Mouse (Mus musculus) embryonic facial prominence, embryonic 14.5 days (tissue): ENCODE measurements around the gene Adra2b. TPM values are rescaled to one million over a fixed set of nuclear protein-coding genes. Genes with fewer than 3 reads are reported as not detected.

ENCODE experiments used
- ATAC-seq: fragments of 200-750 bp; cut with Nextera tagmentation; 2 replicates; pipeline ENCODE4 v1.8.0; 2017; ENCODE audit warnings: low read depth, moderate number of reproducible peaks, moderate TSS enrichment
- DNase-seq: peaks from one replicate; pipeline ENCODE4 v3.0.0-alpha.2; 2015; ENCODE audit warnings: low spot score
- H3K27ac ChIP-seq: fragments of 300-500 bp; sonication (generic); replicated peaks from 2 replicates; pipeline ENCODE4 v1.5.1; 2014; ENCODE audit warnings: low read depth, mild to moderate bottlenecking, low read length, moderate library complexity
- H3K27me3 ChIP-seq: fragments of 300-500 bp; sonication (generic); replicated peaks from 2 replicates; pipeline ENCODE4 v1.6.1; 2014; ENCODE audit warnings: low read length; ENCODE audit not compliant: control insufficient read depth, insufficient read depth
- H3K36me3 ChIP-seq: fragments of 300-500 bp; sonication (generic); 2 replicates; pipeline ENCODE4 v1.6.1; 2014; ENCODE audit warnings: low read length, mixed read lengths; ENCODE audit not compliant: control insufficient read depth, insufficient read depth
- H3K4me1 ChIP-seq: fragments of 300-500 bp; sonication (generic); 2 replicates; pipeline ENCODE4 v1.6.1; 2014; ENCODE audit warnings: antibody characterized with exemption, low read length; ENCODE audit not compliant: control insufficient read depth, insufficient read depth
- H3K4me2 ChIP-seq: fragments of 300-500 bp; sonication (generic); 2 replicates; pipeline ENCODE4 v1.6.1; 2014; ENCODE audit warnings: low read depth, mild to moderate bottlenecking, low read length, moderate library complexity, mixed read lengths
- H3K4me3 ChIP-seq: fragments of 300-500 bp; sonication (generic); 2 replicates; pipeline ENCODE4 v1.5.1; 2014; ENCODE audit warnings: low read depth, mild to moderate bottlenecking, low read length
- H3K9ac ChIP-seq: fragments of 300-500 bp; sonication (generic); 2 replicates; pipeline ENCODE4 v1.6.1; 2014; ENCODE audit warnings: low read depth, mild to moderate bottlenecking, low read length, moderate library complexity, mixed read lengths
- H3K9me3 ChIP-seq: fragments of 300-500 bp; sonication (generic); 2 replicates; pipeline ENCODE4 v1.6.1; 2016; ENCODE audit warnings: low read length; ENCODE audit not compliant: control insufficient read depth
- WGBS: fragments of 180-500 bp; shearing (Covaris S2); extraction: QIAGEN DNeasy Blood & Tissue Kit; methylation state at CpG from one replicate; pipeline ENCODE4 v1.1.7; 2014; 5-methylcytosine and 5-hydroxymethylcytosine counted together
- polyA plus RNA-seq: library from polyadenylated mRNA; unstranded; fragments of >200 nt; fragmentation: Nextera tagmentation; extraction: Ambion mirVana; gene quantifications from 2 replicates; pipeline ENCODE4 v1.2.1, GENCODE M21; 2014

Gene Adra2b
- 0.51 and 0.72 TPM in 2 replicates for polyA plus RNA-seq

- Histone ChIP-seq H3K9me3 (no peaks in the 10 kb centered on the region), H3K27me3 (peaks cover 70% of the 10 kb centered on the region), H3K9ac (0 out of 2 replicates have a peak within 1 kb of the TSS, but pooled peaks have one; percentile 6), H3K4me2 (peak within 1 kb of the TSS; percentile 82), H3K27ac (no peak within 1 kb of the TSS), H3K36me3 (no peaks in the 10 kb centered on the region), H3K4me3 (peak within 1 kb of the TSS; percentile 44), H3K4me1 (no peaks in the 10 kb centered on the region; the same call in 1 of the 2 replicates)
- 0% methylated on average over 26 of the region's 49 CpGs for WGBS
- DNase-seq, result peak; percentile 85
- ATAC-seq, result peak; percentile 80
These were observed at the start of gene Adra2b for GRCm38 (mm10) chr2:127362459-127363281. Gene Adra2b, plus strand, starts transcription at chr2:127363208.

DNA sequence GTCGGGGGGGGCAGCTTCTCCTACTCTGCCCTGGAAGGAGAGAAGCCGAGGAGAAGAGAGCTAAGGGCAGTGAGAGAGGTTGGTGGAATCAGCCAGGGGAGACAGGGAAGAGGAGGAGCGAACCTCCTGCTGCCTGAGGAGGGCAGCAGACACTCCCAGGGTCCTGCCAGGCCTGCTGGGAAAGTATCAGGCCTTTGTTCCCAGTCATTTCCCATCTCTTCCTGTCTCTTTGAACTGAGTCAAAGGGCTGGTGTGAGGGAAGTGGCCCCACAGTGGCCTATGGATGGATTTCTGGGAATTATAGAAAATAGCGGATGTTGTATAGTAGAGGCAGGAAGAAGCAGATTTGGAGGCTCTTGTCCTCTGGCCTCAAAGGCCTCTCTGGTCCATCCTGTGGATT lies 49.1 kb upstream of the Adra2b start:
- ATAC-seq (no peak), DNase-seq (no peak)
- Histone ChIP-seq H3K4me1 (no peaks in the 10 kb centered on the region), H3K9ac (no peak overlapping the region), H3K27ac (no peak overlapping the region), H3K9me3 (no peaks in the 10 kb centered on the region), H3K36me3 (no peaks in the 10 kb centered on the region), H3K4me3 (no peak overlapping the region), H3K4me2 (no peak overlapping the region), H3K27me3 (no peaks in the 10 kb centered on the region)
- 43% methylated on average over 4 of the region's 4 CpGs for WGBS

DNA sequence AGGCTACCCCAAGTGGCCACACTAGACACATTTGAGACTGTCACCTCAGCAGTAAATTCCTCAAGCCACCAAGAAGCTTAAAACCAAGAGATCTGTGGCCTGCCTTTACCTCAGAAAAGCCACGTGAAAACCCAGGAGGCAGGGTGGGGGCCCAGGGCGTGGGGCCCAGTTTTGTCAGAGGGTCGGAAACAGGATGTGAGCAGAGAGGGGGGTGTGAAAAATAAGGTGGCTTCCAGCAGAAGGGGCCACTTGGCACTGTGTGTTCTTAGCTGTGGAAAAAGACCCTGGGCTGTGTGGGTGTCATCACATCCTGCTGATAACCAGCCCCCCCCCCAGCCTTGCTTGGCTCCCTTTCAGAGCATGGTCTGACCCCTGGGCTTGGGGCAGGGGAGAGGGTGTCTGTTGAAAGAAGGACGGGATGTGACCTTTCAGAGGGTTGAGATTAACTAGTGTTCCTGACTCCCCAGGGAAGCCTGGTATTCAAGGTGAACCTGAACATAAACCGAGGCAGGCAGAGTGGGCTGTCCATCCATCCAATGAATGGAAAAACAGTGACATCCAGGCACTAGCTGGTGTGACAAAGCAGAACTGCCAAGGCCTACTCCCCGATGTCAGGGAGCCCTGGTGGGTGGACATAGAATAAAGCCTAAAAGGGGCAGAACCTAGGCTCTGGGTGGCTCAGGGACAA lies 48.4 kb upstream of the Adra2b start:
- no peaks in the 10 kb centered on the region for H3K4me1 ChIP-seq
- H3K4me3 ChIP-seq, result no peak overlapping the region
- no peak overlapping the region for H3K9ac ChIP-seq
- H3K36me3 ChIP-seq, result no peaks in the 10 kb centered on the region
- H3K4me2 ChIP-seq, result no peak overlapping the region
- 67% methylated on average over 6 of the region's 6 CpGs for WGBS
- DNase-seq (no peak), ATAC-seq (no peak)
- no peaks in the 10 kb centered on the region for H3K27me3 ChIP-seq
- no peak overlapping the region for H3K27ac ChIP-seq
- no peaks in the 10 kb centered on the region for H3K9me3 ChIP-seq

DNA sequence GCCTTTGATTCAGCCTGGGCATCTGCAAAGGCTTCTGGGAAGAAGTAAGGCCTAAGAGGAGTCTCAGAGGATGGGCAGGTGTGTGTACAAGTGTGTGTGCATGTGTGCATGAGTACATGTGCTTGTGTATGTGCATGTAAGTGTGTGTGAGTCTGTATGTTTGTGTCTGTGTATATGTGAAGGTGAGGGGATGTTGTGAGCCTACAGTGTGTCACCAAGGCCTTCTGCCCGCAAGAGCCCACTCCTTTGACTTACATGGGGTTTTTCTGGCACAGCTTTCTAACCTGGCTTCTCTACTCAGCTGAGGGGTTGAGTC lies 47.9 kb upstream of the Adra2b start:
- no peaks in the 10 kb centered on the region for H3K9me3 ChIP-seq
- no peaks in the 10 kb centered on the region for H3K4me1 ChIP-seq
- H3K27me3 ChIP-seq, result no peaks in the 10 kb centered on the region
- DNase-seq, result no peak
- no peak for ATAC-seq
- H3K4me3 ChIP-seq, result no peak overlapping the region
- H3K9ac ChIP-seq, result no peak overlapping the region
- no peak overlapping the region for H3K4me2 ChIP-seq
- H3K27ac ChIP-seq, result no peak overlapping the region
- no peaks in the 10 kb centered on the region for H3K36me3 ChIP-seq
- 88% methylated on average over 1 of the region's 1 CpGs for WGBS

GRCm38 (mm10) chr2:127316431-127316830 lies 46.6 kb upstream of the Adra2b start:
- WGBS, result 75% methylated on average over 5 of the region's 5 CpGs
- H3K4me3 ChIP-seq, result no peak overlapping the region

GRCm38 (mm10) chr2:127318136-127318535 lies 44.9 kb upstream of the Adra2b start:
- WGBS, result 81% methylated on average over 4 of the region's 4 CpGs
- DNase-seq (no peak), ATAC-seq (no peak)
- Histone ChIP-seq H3K4me3 (no peak overlapping the region), H3K36me3 (no peaks in the 10 kb centered on the region), H3K9ac (no peak overlapping the region), H3K27ac (no peak overlapping the region), H3K9me3 (no peaks in the 10 kb centered on the region), H3K4me1 (no peaks in the 10 kb centered on the region), H3K27me3 (no peaks in the 10 kb centered on the region), H3K4me2 (no peak overlapping the region)

More at GRCm38 (mm10) chr2:127316431-127316830, 46.6 kb upstream of the Adra2b start:
- Histone ChIP-seq H3K36me3 (no peaks in the 10 kb centered on the region), H3K4me2 (no peak overlapping the region), H3K4me1 (no peaks in the 10 kb centered on the region), H3K9me3 (no peaks in the 10 kb centered on the region), H3K27ac (no peak overlapping the region), H3K9ac (no peak overlapping the region), H3K27me3 (no peaks in the 10 kb centered on the region)
- ATAC-seq, result no peak
- no peak for DNase-seq

GRCm38 (mm10) chr2:127319071-127319470 lies 43.9 kb upstream of the Adra2b start:
- Histone ChIP-seq H3K4me2 (no peak overlapping the region), H3K27me3 (no peaks in the 10 kb centered on the region), H3K9ac (no peak overlapping the region), H3K4me3 (no peak overlapping the region), H3K9me3 (no peaks in the 10 kb centered on the region), H3K27ac (no peak overlapping the region), H3K36me3 (no peaks in the 10 kb centered on the region), H3K4me1 (no peaks in the 10 kb centered on the region)
- 74% methylated on average over 4 of the region's 4 CpGs for WGBS
- no peak for ATAC-seq
- no peak for DNase-seq

DNA sequence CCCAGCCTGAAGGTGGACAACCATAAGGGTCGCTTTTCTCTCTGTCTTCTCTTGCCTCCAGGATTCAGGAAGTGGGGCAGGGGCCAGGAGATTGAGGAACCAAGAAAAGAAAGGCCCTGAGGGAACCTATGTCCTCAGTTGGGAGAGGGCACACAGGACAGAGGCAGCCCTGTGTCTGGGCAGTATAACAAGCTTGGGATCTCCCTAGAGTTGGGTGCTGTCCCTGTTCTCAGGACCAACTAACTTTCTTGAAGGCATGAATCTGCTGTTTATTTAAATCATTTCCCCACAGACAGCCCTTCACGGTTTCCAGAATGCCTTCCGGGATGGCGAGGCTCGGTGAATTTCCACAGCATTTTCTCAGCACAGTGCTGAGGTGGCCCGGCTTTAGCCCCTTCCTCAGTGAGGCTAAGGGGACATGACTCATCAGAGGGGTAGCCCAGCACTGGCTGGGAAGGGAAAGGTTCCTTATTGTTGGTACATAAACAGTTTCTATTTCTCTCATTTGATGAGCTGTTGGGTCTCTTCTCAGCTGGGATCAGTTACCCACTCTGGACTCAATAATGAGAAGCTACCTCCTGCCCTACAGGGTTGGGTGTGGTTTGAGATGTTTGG lies 40.2 kb upstream of the Adra2b start:
- no peaks in the 10 kb centered on the region for H3K27me3 ChIP-seq
- no peaks in the 10 kb centered on the region for H3K9me3 ChIP-seq
- no peak for DNase-seq
- H3K36me3 ChIP-seq, result no peaks in the 10 kb centered on the region
- no peaks in the 10 kb centered on the region for H3K4me1 ChIP-seq
- WGBS, result 62% methylated on average over 6 of the region's 6 CpGs
- no peak for ATAC-seq
- H3K4me3 ChIP-seq, result no peak overlapping the region
- H3K4me2 ChIP-seq, result no peak overlapping the region
- no peak overlapping the region for H3K9ac ChIP-seq
- H3K27ac ChIP-seq, result no peak overlapping the region
